In the genomic region with DNA sequence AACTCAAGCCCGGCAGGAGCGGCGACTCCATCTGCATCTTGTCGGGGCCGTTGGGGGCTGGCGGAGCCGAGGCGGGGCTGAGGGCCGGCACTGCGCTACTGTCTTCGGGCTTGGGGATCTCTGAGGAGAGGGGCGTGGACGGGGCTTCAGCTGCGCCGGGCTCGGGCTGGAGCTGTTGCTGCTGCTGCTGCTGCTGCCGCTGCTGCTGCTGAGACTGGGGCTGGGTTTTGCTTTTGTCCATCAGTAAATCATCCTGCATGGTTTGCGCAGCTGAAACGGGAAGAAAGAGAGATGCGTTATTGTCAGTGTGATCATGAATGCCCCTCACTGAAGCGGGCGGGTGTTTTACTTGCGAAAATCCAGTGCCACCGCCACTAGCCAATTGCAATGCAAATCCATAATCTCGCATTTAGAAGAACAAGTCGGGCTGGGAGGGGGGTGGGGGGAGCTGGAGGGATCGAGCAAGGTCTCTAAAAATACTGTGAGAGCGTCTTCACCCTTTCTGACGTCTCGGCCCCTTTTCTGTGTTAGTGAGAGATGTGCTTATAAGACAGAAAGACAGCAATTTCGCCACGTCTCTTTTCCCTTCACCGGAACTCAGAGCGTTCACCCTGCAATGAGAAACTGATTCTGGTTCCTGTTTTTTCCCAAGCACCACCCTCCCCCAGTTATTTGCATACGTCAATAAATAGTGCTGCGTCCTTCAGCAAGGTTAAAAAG, we compare ENCODE assay signal across 8 mouse cellular contexts. TPM values are rescaled to one million over a fixed set of nuclear protein-coding genes. Genes with fewer than 3 reads are reported as not detected.
DNase-seq lines count a peak whose midpoint lies in the region; ATAC-seq and TF ChIP-seq lines count a peak whose summit lies in the region.

No protein-coding gene starts in this region.

- TF ChIP-seq CTCF in stomach, postnatal 0 days (IDR thresholded peaks at IDR 0.05; ENCODE audit: low read depth), result no peak

- no peaks in the 10 kb centered on the region for H3K36me3 ChIP-seq in embryonic facial prominence, embryonic 13.5 days
- H3K36me3 ChIP-seq in heart, embryonic 11.5 days (ENCODE audit: control insufficient read depth, insufficient read depth, low read length), result no peaks in the 10 kb centered on the region; the same call in 1 of the 2 replicates
- no peaks in the 10 kb centered on the region for H3K36me3 ChIP-seq in kidney, embryonic 16.5 days (ENCODE audit: insufficient read depth, low read length)
- H3K36me3 ChIP-seq in liver, embryonic 11.5 days (ENCODE audit: control insufficient read depth, insufficient read depth, low read length), result no peaks in the 10 kb centered on the region
- no peaks in the 10 kb centered on the region for H3K36me3 ChIP-seq in myocyte (ENCODE audit: control insufficient read depth, insufficient read depth)
- no peaks in the 10 kb centered on the region for H3K36me3 ChIP-seq in stomach, postnatal 0 days (ENCODE audit: control insufficient read depth, insufficient read depth, low read length)

- H3K9me3 ChIP-seq in embryonic facial prominence, embryonic 13.5 days, result no peaks in the 10 kb centered on the region
- H3K9me3 ChIP-seq in heart, embryonic 11.5 days (replicated peaks; ENCODE audit: control insufficient read depth, low read length), result no peaks in the 10 kb centered on the region
- H3K9me3 ChIP-seq in kidney, embryonic 16.5 days (ENCODE audit: low read length), result no peaks in the 10 kb centered on the region
- H3K9me3 ChIP-seq in liver, embryonic 11.5 days (ENCODE audit: control insufficient read depth, low read length), result no peaks in the 10 kb centered on the region
- H3K9me3 ChIP-seq in stomach, postnatal 0 days (ENCODE audit: control insufficient read depth, low read length), result no peaks in the 10 kb centered on the region

- no peaks in the 10 kb centered on the region for H3K79me2 ChIP-seq in myocyte (ENCODE audit: control insufficient read depth, insufficient read depth)

- peak overlapping the region; percentile 23 for H3ac ChIP-seq in myocyte (ENCODE audit: control insufficient read depth, insufficient read length)

- H3K27me3 ChIP-seq in embryonic facial prominence, embryonic 13.5 days, result peaks cover 45% of the 10 kb centered on the region
- H3K27me3 ChIP-seq in heart, embryonic 11.5 days (ENCODE audit: control insufficient read depth, insufficient read depth, low read length), result 0 out of 2 replicates have a peak, but pooled peaks cover 2% of the 10 kb centered on the region
- peaks cover 16% of the 10 kb centered on the region; the same call in 1 of the 2 replicates for H3K27me3 ChIP-seq in kidney, embryonic 16.5 days (ENCODE audit: insufficient read depth, low read length)
- peaks cover 40% of the 10 kb centered on the region for H3K27me3 ChIP-seq in liver, embryonic 11.5 days (replicated peaks; ENCODE audit: control insufficient read depth, insufficient read depth, low read length)
- H3K27me3 ChIP-seq in myocyte (ENCODE audit: control insufficient read depth, insufficient read depth, insufficient read length), result no peaks in the 10 kb centered on the region
- no peaks in the 10 kb centered on the region for H3K27me3 ChIP-seq in stomach, postnatal 0 days (ENCODE audit: control insufficient read depth, insufficient read depth, low read length)

- peaks cover 10% of the 10 kb centered on the region for H3K4me1 ChIP-seq in embryonic facial prominence, embryonic 13.5 days
- H3K4me1 ChIP-seq in heart, embryonic 11.5 days (ENCODE audit: control insufficient read depth, insufficient read depth, low read length), result peaks cover 5% of the 10 kb centered on the region; the same call in 1 of the 2 replicates
- peaks cover 10% of the 10 kb centered on the region; the same call in 1 of the 2 replicates for H3K4me1 ChIP-seq in kidney, embryonic 16.5 days (ENCODE audit: insufficient read depth, low read length)
- peaks cover 11% of the 10 kb centered on the region for H3K4me1 ChIP-seq in liver, embryonic 11.5 days (replicated peaks; ENCODE audit: control insufficient read depth, insufficient read depth, low read length)
- peaks cover 3% of the 10 kb centered on the region for H3K4me1 ChIP-seq in stomach, postnatal 0 days (replicated peaks; ENCODE audit: control insufficient read depth, insufficient read depth)

- peak overlapping the region; percentile 73 for H3K9ac ChIP-seq in embryonic facial prominence, embryonic 13.5 days
- H3K9ac ChIP-seq in heart, embryonic 11.5 days (ENCODE audit: low read depth, low read length), result peak overlapping the region; percentile 77
- H3K9ac ChIP-seq in kidney, embryonic 16.5 days (replicated peaks; ENCODE audit: low read length), result peak overlapping the region; percentile 60
- peak overlapping the region; percentile 56 for H3K9ac ChIP-seq in liver, embryonic 11.5 days (ENCODE audit: low read depth, low read length)
- peak overlapping the region; percentile 69 for H3K9ac ChIP-seq in stomach, postnatal 0 days (ENCODE audit: low read length)

- H3K4me3 ChIP-seq in embryonic facial prominence, embryonic 13.5 days, result peak overlapping the region; percentile 68
- H3K4me3 ChIP-seq in heart, embryonic 11.5 days (ENCODE audit: low read depth, low read length), result peak overlapping the region; percentile 75
- peak overlapping the region; percentile 60 for H3K4me3 ChIP-seq in kidney, embryonic 16.5 days (ENCODE audit: low read length)
- peak overlapping the region; percentile 69 for H3K4me3 ChIP-seq in liver, embryonic 11.5 days (ENCODE audit: low read depth, low read length)
- H3K4me3 ChIP-seq in myocyte, result peak overlapping the region; percentile 70
- H3K4me3 ChIP-seq in stomach, postnatal 0 days (ENCODE audit: low read depth, low read length), result peak overlapping the region; percentile 69

- WGBS in embryonic facial prominence, embryonic 13.5 days, result under 1% methylated on average over 36 of the region's 36 CpGs
- WGBS in heart, embryonic 11.5 days (ENCODE audit: insufficient replicate concordance), result under 1% methylated on average over 36 of the region's 36 CpGs
- WGBS in kidney, embryonic 16.5 days, result under 1% methylated on average over 36 of the region's 36 CpGs
- under 1% methylated on average over 36 of the region's 36 CpGs for WGBS in liver, embryonic 11.5 days
- under 1% methylated on average over 32 of the region's 36 CpGs for WGBS in stomach, postnatal 0 days

- no peak for TF ChIP-seq POLR2A in myocyte (IDR thresholded peaks at IDR 0.05; ENCODE audit: insufficient read length, low read depth)

- H3K4me2 ChIP-seq in embryonic facial prominence, embryonic 13.5 days, result peak overlapping the region; percentile 100
- H3K4me2 ChIP-seq in heart, embryonic 11.5 days, result peak overlapping the region; percentile 71
- H3K4me2 ChIP-seq in kidney, embryonic 16.5 days (replicated peaks; ENCODE audit: low read depth, low read length), result peak overlapping the region; percentile 90
- H3K4me2 ChIP-seq in liver, embryonic 11.5 days, result peak overlapping the region; percentile 98
- peak overlapping the region; percentile 91 for H3K4me2 ChIP-seq in myocyte (ENCODE audit: low read depth)
- peak overlapping the region; percentile 99 for H3K4me2 ChIP-seq in stomach, postnatal 0 days (replicated peaks; ENCODE audit: low read depth)

- no peak for TF ChIP-seq EP300 in stomach, postnatal 0 days (optimal IDR thresholded peaks at IDR 0.05)

- ATAC-seq in embryonic facial prominence, embryonic 13.5 days (ENCODE audit: insufficient number of reproducible peaks, insufficient read depth, low FRiP score, low TSS enrichment, low read depth), result peak; percentile 75; the same call in 1 of the 2 replicates
- peak; percentile 69; the same call in 1 of the 2 replicates for ATAC-seq in heart, embryonic 11.5 days (replicated peaks; ENCODE audit: insufficient number of reproducible peaks, low FRiP score, low TSS enrichment)
- peak; percentile 85 for ATAC-seq in kidney, embryonic 16.5 days (ENCODE audit: low FRiP score, low TSS enrichment)
- peak; percentile 56 for ATAC-seq in liver, embryonic 11.5 days (replicated peaks; ENCODE audit: low FRiP score)
- ATAC-seq in stomach, postnatal 0 days (ENCODE audit: low FRiP score, low TSS enrichment), result peak; percentile 72

- 0 out of 2 replicates have a peak overlapping the region, but pooled peaks have one; percentile 7 for H3K27ac ChIP-seq in embryonic facial prominence, embryonic 13.5 days
- peak overlapping the region; percentile 93 for H3K27ac ChIP-seq in heart, embryonic 11.5 days (ENCODE audit: low read depth, low read length)
- peak overlapping the region; percentile 80 for H3K27ac ChIP-seq in kidney, embryonic 16.5 days (ENCODE audit: low read length)
- peak overlapping the region; percentile 34; the same call in 1 of the 2 replicates for H3K27ac ChIP-seq in liver, embryonic 11.5 days (ENCODE audit: low read depth, low read length)
- peak overlapping the region; percentile 74 for H3K27ac ChIP-seq in stomach, postnatal 0 days (replicated peaks)

- peak; percentile 86 for DNase-seq in 3T3-L1 (ENCODE audit: low read depth, low spot score)
- peak; percentile 73 for DNase-seq in adrenal gland, postnatal 10 days
- DNase-seq in liver, embryonic 11.5 days (ENCODE audit: low spot score), result peak; percentile 77
- peak; percentile 58 for DNase-seq in stomach, postnatal 0 days (ENCODE audit: low spot score)

TF ChIP-seq in myocyte, 11 proteins besides CTCF, POLR2A, EP300 and RAD21 (continues in another document):
- no peak for TF ChIP-seq USF1 (IDR thresholded peaks at IDR 0.05; ENCODE audit: low read depth)
- no peak for TF ChIP-seq CEBPB (IDR thresholded peaks at IDR 0.05; ENCODE audit: insufficient read depth, poor library complexity, severe bottlenecking)
- no peak for TF ChIP-seq MYOD1 (IDR thresholded peaks at IDR 0.05; ENCODE audit: control insufficient read depth in 1 of 3, insufficient read length in 2 of 3, low read depth in 2 of 3)

RNA-seq across cellular contexts. Expression of gene March5, which starts 32.5 kb away (rescaled TPM):
- 100 to 1,000 TPM; 145 to 152 TPM for total RNA-seq in adrenal gland, postnatal 10 days (2021)
- polyA plus RNA-seq in embryonic facial prominence, embryonic 13.5 days (2015; fragmentation: Nextera tagmentation; extraction: Ambion mirVana), result 104 and 111 TPM in 2 replicates
- 89.6 and 96.3 TPM in 2 replicates for polyA plus RNA-seq in heart, embryonic 11.5 days (2014; fragmentation: Nextera tagmentation; extraction: Ambion mirVana)
- polyA plus RNA-seq in kidney, embryonic 16.5 days (2015; fragmentation: Nextera tagmentation; extraction: Ambion mirVana), result 74.4 and 79.8 TPM in 2 replicates
- polyA plus RNA-seq in liver, embryonic 11.5 days (2014; fragmentation: Nextera tagmentation; extraction: Ambion mirVana), result 117 and 130 TPM in 2 replicates
- polyA plus RNA-seq in myocyte (2012; fragmentation: generic; extraction: Trizol), result 73.5 TPM
- polyA plus RNA-seq in stomach, postnatal 0 days (2015; fragmentation: Nextera tagmentation; extraction: Ambion mirVana), result 49.9 and 50.0 TPM in 2 replicates

RNA-seq across cellular contexts. Expression of gene Cpeb3, which starts 33.5 kb away (rescaled TPM):
- total RNA-seq in adrenal gland, postnatal 10 days (2021), result 10 to 100 TPM; 14.2 to 26.8 TPM
- 1.4 and 1.7 TPM in 2 replicates for polyA plus RNA-seq in embryonic facial prominence, embryonic 13.5 days (2015; fragmentation: Nextera tagmentation; extraction: Ambion mirVana)
- 4.3 and 4.4 TPM in 2 replicates for polyA plus RNA-seq in heart, embryonic 11.5 days (2014; fragmentation: Nextera tagmentation; extraction: Ambion mirVana)
- polyA plus RNA-seq in kidney, embryonic 16.5 days (2015; fragmentation: Nextera tagmentation; extraction: Ambion mirVana), result 0.73 and 1.3 TPM in 2 replicates
- polyA plus RNA-seq in liver, embryonic 11.5 days (2014; fragmentation: Nextera tagmentation; extraction: Ambion mirVana), result 1.3 and 2.0 TPM in 2 replicates
- polyA plus RNA-seq in myocyte (2012; fragmentation: generic; extraction: Trizol), result 2.6 TPM
- polyA plus RNA-seq in stomach, postnatal 0 days (2015; fragmentation: Nextera tagmentation; extraction: Ambion mirVana), result 1.2 and 1.3 TPM in 2 replicates

Comparison
In these comparisons a context has a peak if more than half of its experiments do, and no peak if none do; other contexts are left out.
1. Peak in every context shown above with its lines: DNase-seq, ATAC-seq, H3K4me3 ChIP-seq and H3K27ac ChIP-seq.
2. H3K27ac ChIP-seq: peak in every context shown above with its lines; median percentile 93 in heart, embryonic 11.5 days; 80 in kidney, embryonic 16.5 days; 74 in stomach, postnatal 0 days; 34 in liver, embryonic 11.5 days; 7 in embryonic facial prominence, embryonic 13.5 days.